Mouse (Mus musculus) mesoderm, embryonic 11.5 days (tissue): Measurements from ENCODE around the gene Ptgs2.

Experiments
- DNase-seq: peaks from one replicate; pipeline ENCODE4 v3.0.0-alpha.2; 2012; ENCODE audit warnings: low read depth, low spot score

The Ptgs2 gene

GRCm38 (mm10) chr1:150099790-150100333 lies at the start of gene Ptgs2:
Gene Ptgs2, plus strand, starts transcription at chr1:150100031.
- DNase-seq, result peak; percentile 54

- no peak for DNase-seq
Observed at GRCm38 (mm10) chr1:150050256-150050655, 49.6 kb upstream of the Ptgs2 start.

DNA sequence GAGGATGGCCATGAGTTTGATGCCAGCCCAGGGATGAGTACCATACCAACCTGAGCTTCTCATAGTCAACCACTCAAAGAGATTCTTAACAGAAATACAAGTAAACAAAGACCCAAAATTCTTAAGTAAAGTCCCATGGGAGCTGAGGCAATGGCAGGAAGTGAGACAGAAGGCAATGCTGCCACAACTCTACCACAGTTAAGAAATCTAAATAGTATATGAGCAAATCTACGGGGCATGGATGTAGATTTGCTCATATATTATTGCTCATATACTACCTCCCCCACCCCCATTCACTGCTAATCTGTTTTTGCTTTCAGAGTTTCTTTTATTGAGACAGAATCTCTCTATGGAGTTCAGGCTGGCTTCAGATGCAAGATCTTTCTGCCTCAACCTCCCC lies 34.1 kb upstream of the Ptgs2 start:
- no peak for DNase-seq

DNA sequence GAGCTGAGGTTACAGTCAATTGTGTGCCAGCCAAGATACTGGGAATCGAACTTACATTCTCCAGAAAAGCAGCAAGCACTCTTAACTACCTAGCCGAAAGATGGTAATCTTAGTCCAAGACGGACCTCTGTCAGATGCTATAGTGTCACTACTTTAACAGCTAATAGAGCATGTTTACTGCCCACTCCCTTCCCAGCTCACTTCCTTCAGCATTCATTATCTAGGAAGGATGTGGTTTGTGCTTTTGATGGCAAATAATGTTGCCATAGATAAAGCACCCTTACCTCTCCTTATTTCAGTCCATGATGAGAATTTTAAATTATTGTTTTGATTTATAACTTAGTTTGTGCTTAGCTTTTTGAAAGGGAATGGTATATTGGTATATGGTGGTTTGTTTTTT lies 27.0 kb upstream of the Ptgs2 start:
- DNase-seq, result no peak

GRCm38 (mm10) chr1:150074609-150075008 lies 25.2 kb upstream of the Ptgs2 start:
- DNase-seq, result no peak

DNA sequence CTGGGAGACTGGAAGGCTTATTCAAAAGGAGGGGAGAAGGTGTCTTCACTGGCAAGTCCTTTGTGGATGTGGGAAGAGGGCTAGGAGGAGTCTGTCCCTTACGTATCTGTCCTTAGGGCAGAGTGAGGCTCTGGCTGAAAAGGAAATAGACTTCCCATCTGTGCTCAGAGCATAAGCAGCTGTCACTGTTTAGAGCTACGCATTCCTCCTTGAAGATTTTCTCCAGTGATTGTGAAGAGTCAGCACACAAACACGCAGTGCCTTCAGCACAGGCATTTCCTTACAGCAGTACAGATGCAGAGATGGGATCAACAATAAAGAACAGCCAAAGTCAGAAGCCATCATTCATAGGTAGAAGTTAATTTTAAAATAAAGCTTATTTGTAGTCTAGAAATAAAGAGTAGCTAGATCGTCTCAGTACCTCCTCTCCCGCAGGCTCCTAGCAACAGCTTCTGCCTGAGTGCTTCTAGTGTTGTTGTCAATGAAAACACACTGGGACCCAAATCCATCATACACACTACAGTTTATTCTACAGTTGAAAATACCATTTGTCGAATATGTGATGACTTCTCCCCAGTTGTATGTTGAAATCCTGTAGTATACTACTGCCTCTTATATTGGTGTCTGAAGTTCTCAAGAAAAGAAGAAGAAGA lies 10.7 kb upstream of the Ptgs2 start:
- DNase-seq, result no peak

GRCm38 (mm10) chr1:150090229-150090628 lies 9.6 kb upstream of the Ptgs2 start:
- no peak for DNase-seq

DNA sequence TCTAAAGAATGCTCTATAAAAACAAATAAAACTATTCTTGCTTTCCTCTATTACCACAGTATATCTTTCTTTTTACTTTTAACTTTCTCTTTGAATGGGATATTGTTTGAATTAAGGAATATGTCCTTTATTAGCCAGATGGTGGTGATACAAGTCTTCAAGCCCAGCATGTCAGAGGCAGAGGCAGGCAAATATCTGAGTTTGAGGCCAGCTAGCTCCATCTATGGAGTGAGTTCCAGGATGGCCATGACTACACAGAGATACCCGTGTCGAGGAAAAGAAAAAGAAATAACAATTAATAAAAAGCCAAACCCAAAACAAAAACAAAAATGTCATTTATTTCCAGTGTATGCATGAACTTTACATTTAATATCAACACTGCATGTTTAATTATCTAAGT lies 2.8 kb upstream of the Ptgs2 start:
- DNase-seq, result no peak

- DNase-seq, result no peak
Observed at GRCm38 (mm10) chr1:150097721-150098120, 2.1 kb upstream of the Ptgs2 start.

DNA sequence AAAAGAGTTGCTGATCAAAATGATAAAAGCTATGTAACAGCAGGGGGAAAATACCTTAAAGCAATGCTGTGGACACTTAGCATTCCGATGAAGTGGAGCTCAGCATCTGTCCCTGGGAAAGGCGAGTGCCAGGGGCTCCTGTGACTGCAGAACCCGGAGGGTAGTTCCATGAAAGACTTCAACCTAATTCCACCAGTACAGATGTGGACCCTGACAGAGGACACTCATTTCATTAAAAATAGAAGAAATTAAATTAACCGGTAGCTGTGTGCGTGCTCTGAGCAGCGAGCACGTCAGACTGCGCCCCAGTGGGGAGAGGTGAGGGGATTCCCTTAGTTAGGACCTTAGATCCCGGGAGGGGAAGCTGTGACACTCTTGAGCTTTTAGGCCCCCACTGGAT lies 457 bp upstream of the Ptgs2 start:
- DNase-seq, result peak; percentile 22

GRCm38 (mm10) chr1:150104228-150104720 lies 4.4 kb downstream of the Ptgs2 start:
- DNase-seq, result no peak

GRCm38 (mm10) chr1:150106736-150107135 lies 6.9 kb downstream of the Ptgs2 start:
- DNase-seq, result no peak

- DNase-seq, result no peak
Observed at GRCm38 (mm10) chr1:150109591-150109990, 9.8 kb downstream of the Ptgs2 start.

DNA sequence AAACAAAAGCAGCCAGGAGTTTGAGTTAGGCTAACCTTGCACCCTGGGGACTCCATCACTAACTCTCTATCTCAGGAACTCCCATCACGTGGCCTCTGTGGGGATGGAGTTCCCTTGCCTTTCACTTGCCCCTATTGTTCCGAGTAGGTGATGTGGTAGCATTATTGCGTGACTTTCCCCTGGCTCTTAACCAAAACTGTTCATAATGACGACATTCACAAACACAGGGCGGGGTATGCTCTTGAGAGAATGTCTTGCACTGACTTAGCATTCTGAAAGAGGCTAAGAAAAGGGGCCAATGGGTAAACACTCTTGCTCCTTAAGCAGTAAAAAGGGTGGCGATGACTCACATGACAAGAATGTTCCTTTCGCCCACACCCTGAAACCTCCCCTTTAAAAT lies 15.5 kb downstream of the Ptgs2 start:
- DNase-seq, result no peak

DNA sequence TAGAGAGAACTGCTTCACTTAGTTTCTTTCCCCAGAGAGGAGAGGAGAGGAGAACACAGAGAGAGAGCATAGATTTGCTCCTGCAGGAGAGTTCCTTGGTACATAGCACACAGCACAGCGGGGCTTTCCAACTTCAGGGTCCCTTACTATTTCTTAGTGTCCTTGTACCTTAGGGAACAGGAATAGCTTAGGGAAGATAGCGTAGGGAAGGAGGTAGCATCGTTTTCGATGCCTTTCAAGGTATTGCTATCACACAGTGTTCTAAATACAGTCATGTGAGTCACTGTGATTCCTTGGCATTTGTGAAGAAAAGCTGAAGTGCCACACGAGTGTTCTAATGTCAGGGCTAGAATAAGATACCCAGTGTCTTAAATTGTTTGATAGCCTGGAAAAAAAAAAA lies 18.5 kb downstream of the Ptgs2 start:
- DNase-seq, result no peak

- DNase-seq, result no peak
Observed at GRCm38 (mm10) chr1:150125568-150125967, 25.7 kb downstream of the Ptgs2 start.

DNA sequence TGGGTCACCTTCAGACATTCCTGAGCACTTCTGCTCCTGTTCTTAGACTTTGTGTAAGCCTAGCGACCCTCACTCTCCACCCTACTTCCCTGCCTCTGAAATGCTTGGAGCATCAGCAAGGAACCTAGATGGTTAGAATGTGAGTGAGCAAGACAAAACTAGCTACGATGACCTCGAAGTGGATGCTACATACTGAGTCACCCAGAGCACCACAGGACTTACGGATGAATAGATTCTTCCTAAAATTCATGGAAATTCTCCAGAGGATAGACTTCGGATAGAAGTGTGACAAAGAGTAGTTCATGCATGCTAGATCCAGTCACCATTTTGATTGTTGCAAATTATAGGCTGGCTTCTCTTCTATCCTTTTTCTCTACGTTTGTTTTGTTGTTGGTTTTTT lies 30.2 kb downstream of the Ptgs2 start:
- no peak for DNase-seq

- no peak for DNase-seq
Observed at GRCm38 (mm10) chr1:150130586-150131275, 30.9 kb downstream of the Ptgs2 start.

- DNase-seq, result no peak
Observed at GRCm38 (mm10) chr1:150135350-150135749, 35.5 kb downstream of the Ptgs2 start.

DNA sequence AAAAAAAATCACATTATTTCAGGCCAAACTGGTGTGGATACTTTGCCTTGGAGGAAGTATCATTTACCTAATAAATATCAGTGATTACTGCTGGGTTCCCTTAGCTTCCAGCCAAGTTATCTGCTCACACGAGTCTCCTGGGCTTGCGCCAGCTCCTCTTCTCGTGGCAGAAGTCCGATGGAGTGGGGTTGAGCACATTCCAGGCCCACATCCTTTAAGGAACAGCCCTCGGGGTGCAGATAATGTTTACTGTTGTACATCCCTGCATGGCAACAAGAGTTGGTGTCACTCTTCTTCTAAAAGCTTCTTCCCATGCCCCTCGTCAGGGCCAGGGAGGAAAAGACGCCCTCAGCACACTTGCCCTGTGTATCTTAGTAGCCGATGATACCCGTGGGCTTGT lies 39.9 kb downstream of the Ptgs2 start:
- DNase-seq, result no peak

- DNase-seq, result no peak
Observed at GRCm38 (mm10) chr1:150141939-150142338, 42.1 kb downstream of the Ptgs2 start.

DNA sequence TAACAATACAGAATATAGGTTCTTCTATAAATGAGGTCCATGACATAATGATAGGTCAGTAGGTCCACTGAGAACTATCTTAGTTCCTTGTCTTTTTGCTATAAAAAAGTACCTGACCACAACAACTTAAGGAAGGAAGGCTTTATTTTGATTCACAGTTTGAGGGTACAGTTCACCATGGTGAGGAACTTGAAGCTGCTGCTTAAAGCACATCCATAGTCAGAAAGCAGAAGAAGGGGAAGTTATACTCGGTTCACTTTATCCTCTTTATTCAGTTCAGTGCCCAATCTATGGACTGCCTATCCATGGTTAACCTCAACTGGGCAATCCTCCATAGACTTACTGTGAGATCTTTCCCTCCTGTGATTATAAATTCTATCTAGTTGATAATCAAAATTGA lies 43.7 kb downstream of the Ptgs2 start:
- DNase-seq, result no peak

- no peak for DNase-seq
Observed at GRCm38 (mm10) chr1:150145049-150145448, 45.2 kb downstream of the Ptgs2 start.
